Comparison of ENCODE assay signal across 8 mouse cellular contexts in genomic region chr15:84925495-84926018, GRCm38 (mm10). TPM values are rescaled to one million over a fixed set of nuclear protein-coding genes. Genes with fewer than 3 reads are reported as not detected.
DNase-seq lines count a peak whose midpoint lies in the region; ATAC-seq and TF ChIP-seq lines count a peak whose summit lies in the region.

No protein-coding gene starts in this region.

- H3K9ac ChIP-seq in heart, embryonic 14.5 days (ENCODE audit: low read length): 0 out of 2 replicates have a peak overlapping the region, but pooled peaks have one; percentile 18
- H3K9ac ChIP-seq in forebrain, embryonic 15.5 days (replicated peaks): no peak overlapping the region; the same call in 1 of the 2 replicates
- no peak overlapping the region for H3K9ac ChIP-seq in liver, embryonic 16.5 days (ENCODE audit: low read depth, low read length)

- peaks cover 0 to 23% of the 10 kb centered on the region in 2 experiments; a peak in 3 of 4 replicates for H3K4me1 ChIP-seq in heart, embryonic 14.5 days (ENCODE audit: control insufficient read depth in 2 of 2, insufficient read depth in 2 of 2, low read length in 2 of 2)
- peaks cover 43% of the 10 kb centered on the region for H3K4me1 ChIP-seq in G1E (ENCODE audit: insufficient read depth, low read depth, low read length)
- peaks cover 37% of the 10 kb centered on the region for H3K4me1 ChIP-seq in forebrain, embryonic 15.5 days
- peaks cover 16% of the 10 kb centered on the region for H3K4me1 ChIP-seq in liver, embryonic 16.5 days (ENCODE audit: control insufficient read depth, low read depth, low read length)

- no peak for ATAC-seq in heart, embryonic 14.5 days (ENCODE audit: insufficient number of reproducible peaks, insufficient read depth, low FRiP score, low read depth)
- ATAC-seq in G1E (ENCODE audit: extremely low read depth, insufficient number of reproducible peaks, low FRiP score, poor library complexity, severe bottlenecking): no peak
- no peak for ATAC-seq in forebrain, embryonic 15.5 days (replicated peaks)
- no peak for ATAC-seq in liver, embryonic 16.5 days (ENCODE audit: low read depth)

- no peaks in the 10 kb centered on the region for H3K9me3 ChIP-seq in heart, embryonic 14.5 days (ENCODE audit: control insufficient read depth, low read length)
- H3K9me3 ChIP-seq in G1E (replicated peaks): no peaks in the 10 kb centered on the region
- no peaks in the 10 kb centered on the region for H3K9me3 ChIP-seq in forebrain, embryonic 15.5 days
- H3K9me3 ChIP-seq in liver, embryonic 16.5 days (replicated peaks; ENCODE audit: control insufficient read depth, low read length): no peaks in the 10 kb centered on the region

- TF ChIP-seq CTCF in G1E (IDR thresholded peaks at IDR 0.05; ENCODE audit: low read depth, low read length): no peak

- peaks cover 44% of the 10 kb centered on the region for H3K36me3 ChIP-seq in heart, embryonic 14.5 days (ENCODE audit: control insufficient read depth, insufficient read depth, low read length)
- peaks cover 58% of the 10 kb centered on the region for H3K36me3 ChIP-seq in G1E (replicated peaks)
- peaks cover 29% of the 10 kb centered on the region for H3K36me3 ChIP-seq in forebrain, embryonic 15.5 days
- H3K36me3 ChIP-seq in liver, embryonic 16.5 days (ENCODE audit: control insufficient read depth, insufficient read depth): peaks cover 30% of the 10 kb centered on the region

- WGBS in heart, embryonic 14.5 days: 60% methylated on average over 1 of the region's 1 CpGs
- 46% methylated on average over 1 of the region's 1 CpGs for WGBS in forebrain, embryonic 15.5 days
- WGBS in liver, embryonic 16.5 days (ENCODE audit: insufficient replicate concordance): 75% methylated on average over 1 of the region's 1 CpGs

- no peak overlapping the region for H3K27ac ChIP-seq in heart, embryonic 14.5 days (replicated peaks in 1 of 2; ENCODE audit: control insufficient read depth in 1 of 2, insufficient read depth in 1 of 2, low read depth in 2 of 2, low read length in 2 of 2)
- H3K27ac ChIP-seq in forebrain, embryonic 15.5 days (replicated peaks): 0 out of 2 replicates have a peak overlapping the region, but pooled peaks have one; percentile 23
- no peak overlapping the region for H3K27ac ChIP-seq in liver, embryonic 16.5 days (ENCODE audit: low read length)

- no peak for DNase-seq in heart, adult 9 months (ENCODE audit: low spot score in 2 of 2)
- DNase-seq in G1E (ENCODE audit: low spot score): peak; percentile 18
- no peak for DNase-seq in right cerebral cortex, adult 18-20 months
- DNase-seq in layer of hippocampus, postnatal 10 days (ENCODE audit: low spot score in 2 of 2): no peak
- no peak for DNase-seq in adrenal gland, adult 8-10 months

- no peak overlapping the region for H3K4me3 ChIP-seq in heart, embryonic 14.5 days (ENCODE audit: control insufficient read depth in 1 of 2, insufficient read depth in 1 of 2, low read depth in 1 of 2, low read length in 2 of 2)
- H3K4me3 ChIP-seq in G1E (ENCODE audit: low read depth, low read length): peak overlapping the region; percentile 52; the same call in 1 of the 2 replicates
- 0 out of 2 replicates have a peak overlapping the region, but pooled peaks have one; percentile 94 for H3K4me3 ChIP-seq in forebrain, embryonic 15.5 days
- H3K4me3 ChIP-seq in liver, embryonic 16.5 days (ENCODE audit: low read depth, low read length): peak overlapping the region; percentile 99

- H3K4me2 ChIP-seq in heart, embryonic 14.5 days (ENCODE audit: low read length): peak overlapping the region; percentile 78
- H3K4me2 ChIP-seq in forebrain, embryonic 15.5 days (replicated peaks): peak overlapping the region; percentile 69
- peak overlapping the region; percentile 74 for H3K4me2 ChIP-seq in liver, embryonic 16.5 days (ENCODE audit: low read depth, low read length)

- no peaks in the 10 kb centered on the region for H3K27me3 ChIP-seq in heart, embryonic 14.5 days (ENCODE audit: control insufficient read depth, insufficient read depth, low read length)
- H3K27me3 ChIP-seq in G1E (ENCODE audit: insufficient read depth, low read length): no peaks in the 10 kb centered on the region
- H3K27me3 ChIP-seq in forebrain, embryonic 15.5 days: no peaks in the 10 kb centered on the region
- H3K27me3 ChIP-seq in liver, embryonic 16.5 days (ENCODE audit: control insufficient read depth, insufficient read depth, low read depth, low read length): no peaks in the 10 kb centered on the region

RNA-seq across cellular contexts. Expression of gene Nup50, which starts 2.3 kb away (rescaled TPM):
- 20.4 TPM in 2 replicates for polyA plus RNA-seq in heart, embryonic 14.5 days (2014; fragmentation: Nextera tagmentation; extraction: Ambion mirVana)
- total RNA-seq in G1E (2014; fragmentation: Nextera tagmentation) (67.4 and 69.8 TPM in 2 replicates), G1E (2017) (73.8 and 88.6 TPM in 2 replicates)
- polyA plus RNA-seq in G1E (2012): 12.6 and 19.8 TPM in 2 replicates
- 32.5 and 35.7 TPM in 2 replicates for polyA plus RNA-seq in forebrain, embryonic 15.5 days (2015; fragmentation: Nextera tagmentation; extraction: Ambion mirVana)
- polyA plus RNA-seq in liver, embryonic 16.5 days (2015; fragmentation: Nextera tagmentation; extraction: Ambion mirVana): 22.6 and 24.4 TPM in 2 replicates
- 10 to 100 TPM; 31.5 to 31.7 TPM for total RNA-seq in layer of hippocampus, postnatal 10 days (2021)
- total RNA-seq in adrenal gland, adult 8-10 months (2022): 10 to 100 TPM; 38.0 to 43.1 (median 41.5) TPM

RNA-seq across cellular contexts. Expression of gene Gm29666, which starts 5.7 kb away (rescaled TPM):
- polyA plus RNA-seq in heart, embryonic 14.5 days (2014; fragmentation: Nextera tagmentation; extraction: Ambion mirVana): 0.30 and 0.32 TPM in 2 replicates
- total RNA-seq in G1E (2014; fragmentation: Nextera tagmentation) (6.0 and 7.0 TPM in 2 replicates), G1E (2017) (1.5 and 1.9 TPM in 2 replicates)
- 0.11 TPM in 2 replicates for polyA plus RNA-seq in G1E (2012)
- 0.92 and 1.0 TPM in 2 replicates for polyA plus RNA-seq in forebrain, embryonic 15.5 days (2015; fragmentation: Nextera tagmentation; extraction: Ambion mirVana)
- 0.38 and 0.41 TPM in 2 replicates for polyA plus RNA-seq in liver, embryonic 16.5 days (2015; fragmentation: Nextera tagmentation; extraction: Ambion mirVana)
- 1 to 10 TPM; 1.0 to 1.4 TPM for total RNA-seq in layer of hippocampus, postnatal 10 days (2021)
- under 1 TPM; 0.20 to 0.55 (median 0.35) TPM for total RNA-seq in adrenal gland, adult 8-10 months (2022)

Comparison
In these comparisons a context has a peak if more than half of its experiments do, and no peak if none do; other contexts are left out.
1. H3K4me3 ChIP-seq: peak in G1E (single experiment), forebrain, embryonic 15.5 days (single experiment) and liver, embryonic 16.5 days (single experiment); none in heart, embryonic 14.5 days (0 of 2).
2. Peak in every context shown above with its lines, with median percentiles within 50 percentile points of each other: H3K4me2 ChIP-seq.